Mouse (Mus musculus): Measurements from ENCODE around the gene Edc3.

DNA sequence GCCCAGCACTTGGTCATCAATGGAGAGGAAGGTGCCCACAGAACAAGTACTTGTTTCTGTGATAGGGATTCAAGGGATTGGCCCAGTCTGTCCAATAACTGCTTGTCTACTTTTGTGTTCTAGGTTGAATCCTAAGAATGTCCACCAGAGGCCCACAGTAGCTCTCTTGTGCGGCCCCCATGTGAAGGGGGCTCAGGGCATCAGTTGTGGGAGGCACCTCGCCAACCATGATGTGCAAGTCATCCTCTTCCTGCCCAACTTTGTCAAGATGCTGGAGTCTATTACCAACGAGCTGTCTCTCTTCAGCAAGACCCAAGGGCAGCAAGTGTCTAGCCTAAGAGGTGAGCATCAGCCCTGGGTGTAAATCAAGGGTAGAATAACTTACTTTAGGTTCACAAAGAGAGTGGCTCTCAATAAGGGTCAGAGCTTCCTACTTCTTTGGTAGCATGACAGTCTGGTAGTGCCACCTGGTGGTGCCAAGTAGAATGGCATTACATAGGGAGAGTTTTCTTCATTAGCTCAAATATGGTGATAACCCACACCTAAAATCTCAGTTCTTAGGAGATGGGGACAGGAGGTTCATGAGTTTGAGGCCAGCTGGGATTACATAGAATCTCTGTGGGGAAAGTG lies 36.2 kb downstream of the Edc3 start:
- TF ChIP-seq MAFK (IDR thresholded peaks at IDR 0.05; ENCODE audit: insufficient read depth, low read depth, low read length) (no peak), ZNF384 (IDR thresholded peaks at IDR 0.05; ENCODE audit: low read depth, low read length) (no peak)

Data from ES-E14 (cell line).